Mouse (Mus musculus): ENCODE data around the gene Vti1b.
"Not testable (repeated sequence)": the region's sequence is repeated elsewhere in the genome, so short reads cannot be mapped to it uniquely, and the experiment has no call there.

Vti1b gene

DNA sequence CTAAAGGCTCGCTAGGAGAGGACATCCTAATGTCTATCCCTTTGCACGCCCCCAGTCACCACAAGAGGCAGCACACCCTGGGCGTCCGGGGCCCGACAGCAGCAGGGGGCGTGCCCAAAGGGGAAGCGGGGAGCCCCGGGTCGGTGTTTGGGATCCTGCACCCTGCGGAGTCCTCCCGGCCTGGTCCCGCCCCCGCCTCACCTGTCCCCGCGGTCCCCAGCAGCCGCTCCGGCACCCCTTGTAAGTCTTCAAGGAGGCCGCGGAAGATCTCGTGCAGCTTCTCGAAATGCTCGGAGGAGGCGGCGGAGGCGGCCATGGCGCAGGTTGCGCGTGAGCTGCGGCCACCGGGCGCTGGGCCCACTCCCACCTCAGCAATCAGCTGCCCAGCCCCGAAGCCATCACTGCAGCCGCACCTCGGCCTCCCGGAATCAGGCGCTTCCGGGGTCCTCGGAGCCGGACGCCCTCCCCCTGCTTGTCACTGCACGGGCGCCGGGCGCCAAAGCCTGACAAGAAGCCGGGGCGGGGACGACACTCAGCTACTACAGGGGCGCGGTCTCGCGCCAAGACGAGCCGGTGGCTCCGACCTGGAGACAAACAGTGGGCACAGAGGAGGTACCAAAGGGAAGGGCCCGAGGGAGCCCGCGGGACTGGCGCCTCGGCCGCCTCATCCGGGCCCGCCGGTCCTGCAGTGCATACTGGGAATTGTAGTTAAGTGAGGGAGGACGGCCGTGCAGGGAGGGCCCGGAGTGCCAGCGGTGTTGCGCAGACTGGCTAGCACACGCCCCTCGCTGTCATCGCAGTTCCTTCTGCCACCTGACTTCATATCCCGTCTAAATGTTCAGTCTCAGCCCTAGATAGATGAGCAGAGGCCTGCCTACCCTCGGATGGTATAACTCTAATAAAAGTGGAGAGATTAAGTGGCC, at the start of gene Vti1b:
Gene Vti1b, minus strand, starts transcription at position 649 of the 923 bp plus-strand sequence.
- DNase-seq (ENCODE audit: low spot score), result peak; percentile 95

DNA sequence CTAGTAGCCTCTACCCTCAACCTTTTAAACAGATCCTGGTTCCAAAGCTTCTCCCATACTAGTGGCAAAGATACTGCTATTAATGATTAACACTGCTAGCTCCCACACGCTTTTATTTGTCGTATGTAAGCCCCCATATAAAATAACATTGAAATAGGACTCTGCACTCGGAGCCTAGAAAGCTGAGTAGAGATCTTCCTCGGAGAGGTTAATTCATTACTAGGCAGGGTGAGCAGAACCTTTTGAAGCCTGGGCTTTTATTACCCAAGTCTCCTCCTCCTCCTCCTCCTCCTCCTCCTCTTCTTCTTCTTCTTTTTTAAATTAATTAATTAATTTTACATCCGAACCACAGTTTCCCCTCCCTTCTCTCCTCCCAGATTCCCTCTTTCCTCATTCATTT, 45.0 kb upstream of the Vti1b start:
- no peak for DNase-seq (ENCODE audit: low spot score)

DNA sequence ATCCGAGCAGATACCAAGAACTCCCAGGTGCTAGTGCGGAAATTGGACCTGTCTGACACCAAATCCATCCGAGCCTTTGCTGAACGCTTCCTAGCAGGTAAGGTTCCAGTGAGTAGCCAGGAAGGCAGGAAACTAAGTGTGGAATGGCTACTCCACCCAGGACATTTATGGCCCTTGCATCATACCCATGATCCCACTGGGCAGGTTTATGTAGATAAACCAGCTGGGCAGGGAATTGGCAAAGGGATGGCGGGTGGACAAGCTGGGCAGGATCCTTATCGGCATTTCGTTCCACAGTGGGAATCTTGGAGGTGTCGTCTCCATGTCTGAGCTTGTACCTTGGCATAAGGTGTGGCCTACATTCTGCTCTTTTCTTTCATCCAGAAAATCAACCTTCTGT, 39.0 kb upstream of the Vti1b start:
- no peak for DNase-seq (ENCODE audit: low spot score)

GRCm38 (mm10) chr12:79208703-79209464, 36.4 kb upstream of the Vti1b start, which contains the start of gene Rdh12:
Gene Rdh12, plus strand, starts transcription at chr12:79208914.
- peak; percentile 3 for DNase-seq (ENCODE audit: low spot score)

GRCm38 (mm10) chr12:79201882-79202281, 29.4 kb upstream of the Vti1b start:
- no peak for DNase-seq (ENCODE audit: low spot score)

- no peak for DNase-seq (ENCODE audit: low spot score)
Measured at GRCm38 (mm10) chr12:79197105-79197504, 24.6 kb upstream of the Vti1b start.

- DNase-seq (ENCODE audit: low spot score), result peak; percentile 21
Measured at GRCm38 (mm10) chr12:79193441-79193840, 21.0 kb upstream of the Vti1b start.

GRCm38 (mm10) chr12:79192193-79192592, 19.7 kb upstream of the Vti1b start, which contains the start of gene Rdh11:
Gene Rdh11, minus strand, starts transcription at chr12:79192293.
- no peak for DNase-seq (ENCODE audit: low spot score)

DNA sequence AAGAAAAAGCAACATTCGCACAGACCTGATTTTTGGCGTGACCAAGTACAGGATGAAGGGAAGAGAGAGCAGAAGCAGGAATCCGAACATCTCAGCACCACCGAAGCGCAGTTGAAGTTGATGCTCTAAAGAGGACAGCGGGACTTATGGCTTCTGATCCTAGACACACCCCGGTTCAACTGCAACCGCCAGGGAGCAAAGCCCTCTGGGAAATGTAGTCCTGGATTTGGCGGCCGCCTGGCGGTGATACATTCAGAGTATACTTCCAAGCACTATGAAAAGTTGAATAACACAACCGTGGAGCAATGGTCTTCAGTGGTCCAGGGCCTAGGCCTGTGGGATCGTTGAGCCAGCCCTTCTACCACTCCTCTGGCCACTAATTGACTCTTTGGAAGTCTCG, 19.2 kb upstream of the Vti1b start:
- DNase-seq (ENCODE audit: low spot score), result peak; percentile 18

GRCm38 (mm10) chr12:79190931-79191673, 18.6 kb upstream of the Vti1b start:
- peak; percentile 5 for DNase-seq (ENCODE audit: low spot score)

- DNase-seq (ENCODE audit: low spot score), result not testable (repeated sequence)
Measured at GRCm38 (mm10) chr12:79185160-79185559, 12.7 kb upstream of the Vti1b start.

DNA sequence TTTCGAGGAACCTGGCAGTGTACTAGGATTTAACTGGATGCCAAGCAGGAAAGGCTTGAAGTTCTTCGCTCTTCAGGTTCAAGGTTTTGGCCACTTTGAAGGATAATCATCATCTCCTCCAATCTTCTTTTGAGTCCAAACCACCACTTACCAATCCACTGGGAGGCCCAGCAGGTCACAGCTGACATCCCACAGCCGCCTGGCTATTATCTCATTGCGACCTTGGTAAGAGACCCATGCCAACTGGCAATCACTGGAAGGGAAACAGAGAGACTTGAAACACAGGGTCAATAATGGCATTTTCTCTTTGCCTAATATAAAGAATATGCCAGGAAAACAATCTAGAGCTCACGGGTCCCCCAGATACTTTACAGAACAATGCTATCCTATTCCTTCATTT, 3.5 kb upstream of the Vti1b start:
- no peak for DNase-seq (ENCODE audit: low spot score)

GRCm38 (mm10) chr12:79173721-79174120, 1.3 kb upstream of the Vti1b start:
- DNase-seq (ENCODE audit: low spot score), result no peak

DNA sequence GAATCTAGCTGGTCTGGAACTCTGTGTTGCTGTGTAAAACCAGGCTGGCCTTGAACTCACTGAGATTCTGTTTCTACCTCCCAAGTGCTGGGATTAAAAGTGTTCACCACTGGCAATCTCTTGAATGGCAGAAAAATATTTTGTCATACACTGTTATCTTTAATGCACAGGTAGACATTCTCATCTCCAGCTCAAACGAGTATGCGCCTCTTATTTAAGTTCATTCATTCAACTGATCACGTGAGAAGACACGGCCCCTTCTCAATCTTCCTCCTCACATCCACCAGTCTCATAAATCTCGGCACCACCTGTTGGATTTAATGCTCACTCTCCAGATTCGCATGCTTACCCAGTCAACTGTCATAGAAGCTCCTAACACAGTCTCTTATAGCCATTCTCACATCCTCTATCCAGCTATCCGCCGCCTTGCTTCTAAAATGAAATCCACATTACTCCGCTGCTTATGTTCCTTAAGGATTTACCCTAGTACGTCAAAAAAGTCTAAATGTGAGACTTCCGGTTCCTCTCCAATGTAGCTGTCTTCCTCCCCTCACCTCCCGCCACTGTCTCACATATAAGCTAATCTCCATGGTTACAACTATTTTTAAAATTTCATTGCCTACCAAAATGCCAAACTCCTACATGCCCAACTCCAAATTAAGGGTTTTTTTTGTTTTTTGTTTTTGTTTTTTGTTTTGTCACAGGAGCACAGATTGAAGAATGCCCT, 1.0 kb downstream of the Vti1b start:
- DNase-seq (ENCODE audit: low spot score), result no peak

- DNase-seq (ENCODE audit: low spot score), result no peak
Measured at GRCm38 (mm10) chr12:79170421-79170820, 2.0 kb downstream of the Vti1b start.

DNA sequence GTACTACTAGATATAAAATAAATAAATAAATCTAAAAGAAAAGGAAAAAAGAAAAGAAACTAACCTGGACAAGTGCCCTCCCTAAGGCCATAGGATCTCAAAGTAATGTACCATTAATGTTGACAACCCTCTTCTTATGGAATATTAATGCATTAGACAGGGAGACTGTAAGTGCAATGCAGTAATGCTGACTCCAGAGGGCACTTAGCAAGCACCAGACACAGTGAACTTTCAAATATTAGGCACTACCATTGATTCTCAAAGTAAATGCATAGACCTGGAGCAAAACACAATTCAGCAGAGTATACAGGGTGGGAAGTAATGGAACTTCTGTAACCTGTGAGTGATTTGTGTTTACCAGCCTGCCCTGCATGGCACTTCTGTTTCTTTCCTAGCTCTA, 3.3 kb downstream of the Vti1b start:
- no peak for DNase-seq (ENCODE audit: low spot score)

DNA sequence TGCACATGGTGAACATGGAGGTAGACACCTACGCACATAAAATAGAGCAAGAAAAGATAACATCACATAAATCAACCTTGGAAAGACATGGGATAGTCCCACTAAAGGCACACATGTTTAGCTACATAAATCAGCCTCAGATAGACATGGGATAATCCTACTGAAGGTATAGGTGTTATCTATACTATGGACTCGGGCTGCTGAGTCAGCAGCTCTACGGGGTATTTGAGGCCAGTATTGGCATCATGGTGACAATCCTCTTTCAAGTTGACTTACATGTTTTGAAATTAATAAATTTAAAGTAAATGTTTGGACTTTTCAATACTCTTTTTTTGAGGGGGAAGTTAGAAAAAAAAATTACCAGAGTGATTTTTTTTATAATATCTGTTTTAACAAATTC, 9.6 kb downstream of the Vti1b start:
- no peak for DNase-seq (ENCODE audit: low spot score)

GRCm38 (mm10) chr12:79149653-79150052, 22.8 kb downstream of the Vti1b start:
- DNase-seq (ENCODE audit: low spot score), result no peak

- no peak for DNase-seq (ENCODE audit: low spot score)
Measured at GRCm38 (mm10) chr12:79141384-79141783, 31.1 kb downstream of the Vti1b start.

- no peak for DNase-seq (ENCODE audit: low spot score)
Measured at GRCm38 (mm10) chr12:79140811-79141210, 31.7 kb downstream of the Vti1b start.

- no peak for DNase-seq (ENCODE audit: low spot score)
Measured at GRCm38 (mm10) chr12:79139417-79139816, 33.0 kb downstream of the Vti1b start.

GRCm38 (mm10) chr12:79138999-79139398, 33.5 kb downstream of the Vti1b start:
- no peak for DNase-seq (ENCODE audit: low spot score)
